Mouse (Mus musculus) C2C12 (cell line): ENCODE measurements around the gene Susd6.

Experiments
- CTCF ChIP-seq: IDR thresholded peaks from one replicate; pipeline ENCODE4 v1.5.1; 2011; ENCODE audit not compliant: control insufficient read depth, insufficient read depth, insufficient read length
- FOSL1 ChIP-seq: IDR thresholded peaks from one replicate; pipeline ENCODE4 v1.8.0; 2011; ENCODE audit warnings: mild to moderate bottlenecking, low read length; ENCODE audit not compliant: poor library complexity, insufficient read depth, severe bottlenecking
- MAX ChIP-seq: IDR thresholded peaks from one replicate; pipeline ENCODE4 v1.6.1; 2011; ENCODE audit warnings: mild to moderate bottlenecking, control low read depth
- MYOD1 ChIP-seq: IDR thresholded peaks from one replicate; pipeline ENCODE4 v1.6.1; 2011; ENCODE audit warnings: low read depth; ENCODE audit not compliant: control insufficient read depth, insufficient read length
- MYOG ChIP-seq: IDR thresholded peaks from one replicate; pipeline ENCODE4 v1.6.1; 2011; ENCODE audit not compliant: control insufficient read depth, insufficient read length; ENCODE audit errors: extremely low read depth
- USF1 ChIP-seq: IDR thresholded peaks from one replicate; pipeline ENCODE4 v1.6.1; 2011; ENCODE audit warnings: low read depth, mild to moderate bottlenecking, control low read depth, moderate library complexity

- TF ChIP-seq CTCF (no peak), MYOG (no peak), USF1 (no peak), MYOD1 (no peak), MAX (no peak), FOSL1 (no peak)
Observed at GRCm38 (mm10) chr12:80868401-80868800, 78.1 kb downstream of the Susd6 start.
